Mouse (Mus musculus) brain, embryonic 14.5 days (tissue): Measurements from ENCODE around the gene Rab25.

Experiments
- CTCF ChIP-seq: fragments of 200-500 bp; IDR thresholded peaks from 2 replicates; pipeline ENCODE4 v1.5.1; 2012; ENCODE audit warnings: inconsistent platforms, mild to moderate bottlenecking, moderate library complexity, borderline replicate concordance; ENCODE audit not compliant: insufficient read depth, insufficient read length; ENCODE audit errors: extremely low read depth
- POLR2A ChIP-seq: fragments of 200-500 bp; IDR thresholded peaks from 2 replicates; pipeline ENCODE4 v1.6.1; 2012; ENCODE audit warnings: mild to moderate bottlenecking, inconsistent platforms, borderline replicate concordance; ENCODE audit not compliant: poor library complexity, insufficient read depth, insufficient read length, severe bottlenecking; ENCODE audit errors: extremely low read depth

- TF ChIP-seq CTCF (no peak), POLR2A (no peak)
Measured at GRCm38 (mm10) chr3:88499580-88499979, 48.5 kb downstream of the Rab25 start.
